Mouse (Mus musculus) embryonic stem cell, embryonic (primary cell): ENCODE measurements around the gene Iars2.

Source experiments
- CTCF ChIA-PET, 4 experiments: fragments of 300-600 bp in 2 of 4; fragments of 350-600 bp in 2 of 4; sonication (Branson Sonifier 250); formaldehyde crosslinking; loops; one replicate each; lab custom pipeline; 2022; ENCODE audit warnings: inconsistent platforms in 2 of 4; lab: Charles Lee
- POLR2A ChIA-PET, 4 experiments: fragments of 300-600 bp in 2 of 4; fragments of 350-600 bp in 2 of 4; sonication (Branson Sonifier 250); formaldehyde crosslinking; loops; one replicate each; lab custom pipeline; 2022; ENCODE audit warnings: antibody characterized with exemption in 4 of 4, inconsistent platforms in 1 of 4; lab: Charles Lee

The Iars2 gene

GRCm38 (mm10) chr1:185328721-185329610, at the start of gene Iars2:
Iars2 (minus strand) TSS chr1:185329396.
- POLR2A ChIA-PET: interaction anchor here in 3 of 4 experiments (0.6 to 4.6 kb wide), 81 partner anchors 9 to 1400 kb away, joined by 3 to 29 read pairs (median 4); partner anchors contain the start of genes Eprs (in 3 of the 3), Rab3gap2 (in 2 of the 3) and Slc30a10 (in 1 of the 3)
- CTCF ChIA-PET: interaction anchor here in 2 of 4 experiments (0.8 to 1.5 kb wide), 9 partner anchors 12 to 505 kb away, joined by 3 to 10 read pairs (median 3); partner anchors contain the start of gene Rab3gap2 (in 2 of the 2)

DNA sequence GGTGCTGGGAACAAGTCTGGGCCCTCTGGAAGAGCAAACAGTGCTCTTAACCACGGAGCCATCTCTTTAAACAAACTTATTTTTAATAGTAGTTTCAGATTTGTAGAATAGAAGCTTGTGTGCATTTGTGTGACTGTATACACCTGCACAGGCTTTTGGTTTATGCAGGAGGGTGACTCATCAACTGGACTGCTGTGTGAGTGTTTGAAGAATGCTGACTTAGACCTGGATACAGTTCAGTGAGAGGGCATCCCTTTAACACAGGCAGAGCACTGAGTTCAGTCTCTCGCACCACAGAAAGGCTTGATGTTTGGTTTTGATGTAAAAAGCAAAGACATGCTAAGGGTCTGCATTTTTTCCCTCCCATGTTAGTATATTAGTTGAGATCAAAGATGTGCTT, 48.2 kb upstream of the Iars2 start:
- CTCF ChIA-PET: interaction anchor here in 1 of 4 experiments (0.6 to 0.9 kb wide), 2 partner anchors 15 to 31 kb away, joined by 3 read pairs; no protein-coding TSS in a partner anchor
- POLR2A ChIA-PET: interaction anchor here in 2 of 4 experiments (1.3 to 17.1 kb wide), 8 partner anchors 9 to 48 kb away, joined by 3 to 234 read pairs (median 8); partner anchors contain the start of genes Eprs (in 1 of the 2) and Iars2 (in 1 of the 2)

DNA sequence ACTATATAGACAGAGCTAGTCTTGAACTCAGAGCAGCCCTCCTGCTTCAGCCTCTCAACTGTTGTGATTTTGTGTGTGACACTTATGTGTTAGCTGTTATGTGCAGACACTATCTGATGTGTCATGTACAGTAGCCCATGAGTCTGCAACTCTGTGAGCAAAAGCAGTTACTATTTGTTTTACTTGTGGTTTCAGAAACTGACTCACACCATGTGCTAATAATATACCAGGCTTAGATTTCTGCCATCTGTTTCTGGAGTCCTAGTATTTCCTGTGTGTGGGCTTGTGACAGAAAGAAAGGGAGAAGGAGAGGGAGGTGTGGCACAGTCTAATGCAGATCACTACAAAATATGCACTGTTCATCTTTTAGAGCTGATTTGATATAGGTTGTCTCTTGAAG, 47.2 kb upstream of the Iars2 start:
- ChIA-PET CTCF (no interaction called here), POLR2A (interaction anchor here in 2 of 4 experiments (0.9 to 17.1 kb wide), 8 partner anchors 8 to 47 kb away, joined by 3 to 234 read pairs (median 6); partner anchors contain the start of genes Eprs (in 1 of the 2) and Iars2 (in 1 of the 2))

GRCm38 (mm10) chr1:185369979-185370378, 40.8 kb upstream of the Iars2 start:
- POLR2A ChIA-PET: interaction anchor here in 2 of 4 experiments (0.7 to 14.0 kb wide), 12 partner anchors 9 to 41 kb away, joined by 3 to 234 read pairs (median 3); partner anchors contain the start of gene Iars2 (in 1 of the 2)
- CTCF ChIA-PET: interaction anchor here in 1 of 4 experiments (1.1 kb wide), 1 partner anchor 27 kb away, joined by 3 read pairs; no protein-coding TSS in a partner anchor

DNA sequence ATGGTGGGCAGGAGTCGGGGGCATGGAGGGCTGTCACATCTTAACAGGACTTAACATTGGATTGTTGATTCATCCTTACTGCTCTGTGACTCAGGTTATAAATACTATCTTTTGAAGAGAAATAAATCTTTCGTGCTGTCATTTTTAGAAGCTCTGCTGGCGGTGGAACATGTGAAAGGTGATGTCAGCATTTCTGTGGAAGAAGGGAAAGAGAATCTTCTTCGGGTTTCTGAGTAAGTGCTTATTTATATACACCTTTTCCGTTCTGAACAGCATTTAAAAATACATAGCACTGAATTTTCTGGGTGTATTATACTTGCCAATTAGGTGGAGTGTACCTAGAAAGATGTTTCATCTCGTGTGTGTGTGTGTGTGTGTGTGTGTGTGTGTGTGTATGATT, 38.2 kb upstream of the Iars2 start:
- CTCF ChIA-PET: interaction anchor here in 1 of 4 experiments (0.5 to 0.9 kb wide), 2 partner anchors 24 to 52 kb away, joined by 3 to 4 read pairs; no protein-coding TSS in a partner anchor
- POLR2A ChIA-PET: interaction anchor here in 2 of 4 experiments (0.6 to 14.0 kb wide), 14 partner anchors 10 to 164 kb away, joined by 3 to 234 read pairs (median 4); partner anchors contain the start of genes Iars2 (in 1 of the 2) and Rab3gap2 (in 1 of the 2)

GRCm38 (mm10) chr1:185364183-185364540, 35.0 kb upstream of the Iars2 start:
- CTCF ChIA-PET: no interaction called here
- POLR2A ChIA-PET: interaction anchor here in 3 of 4 experiments (0.6 to 14.0 kb wide), 18 partner anchors 9 to 300 kb away, joined by 3 to 234 read pairs (median 4); partner anchors contain the start of genes Iars2 (in 3 of the 3) and Rab3gap2 (in 1 of the 3)

GRCm38 (mm10) chr1:185363526-185364182, 34.5 kb upstream of the Iars2 start:
- ChIA-PET CTCF (no interaction called here), POLR2A (interaction anchor here in 3 of 4 experiments (0.6 to 14.0 kb wide), 16 partner anchors 12 to 299 kb away, joined by 3 to 234 read pairs (median 4); partner anchors contain the start of genes Iars2 (in 3 of the 3) and Bpnt1 (in 1 of the 3))

GRCm38 (mm10) chr1:185362677-185363520, 33.7 kb upstream of the Iars2 start, which contains the start of gene Eprs:
Eprs (plus strand) TSS chr1:185363044.
- POLR2A ChIA-PET: interaction anchor here in 3 of 4 experiments (0.6 to 14.0 kb wide), 31 partner anchors 8 to 395 kb away, joined by 3 to 234 read pairs (median 4); partner anchors contain the start of genes Iars2 (in 3 of the 3) and Bpnt1 (in 2 of the 3)
- CTCF ChIA-PET: interaction anchor here in 2 of 4 experiments (0.6 to 1.1 kb wide), 2 partner anchors 41 to 490 kb away, joined by 4 to 5 read pairs; no protein-coding TSS in a partner anchor

- ChIA-PET POLR2A (interaction anchor here in 2 of 4 experiments (0.9 to 1.3 kb wide), 4 partner anchors 10 to 149 kb away, joined by 3 to 4 read pairs (median 4); no protein-coding TSS in a partner anchor), CTCF (interaction anchor here in 1 of 4 experiments (0.6 kb wide), 1 partner anchor 1986 kb away, joined by 3 read pairs; no protein-coding TSS in a partner anchor)
Measured at GRCm38 (mm10) chr1:185358211-185358610, 29.0 kb upstream of the Iars2 start.

DNA sequence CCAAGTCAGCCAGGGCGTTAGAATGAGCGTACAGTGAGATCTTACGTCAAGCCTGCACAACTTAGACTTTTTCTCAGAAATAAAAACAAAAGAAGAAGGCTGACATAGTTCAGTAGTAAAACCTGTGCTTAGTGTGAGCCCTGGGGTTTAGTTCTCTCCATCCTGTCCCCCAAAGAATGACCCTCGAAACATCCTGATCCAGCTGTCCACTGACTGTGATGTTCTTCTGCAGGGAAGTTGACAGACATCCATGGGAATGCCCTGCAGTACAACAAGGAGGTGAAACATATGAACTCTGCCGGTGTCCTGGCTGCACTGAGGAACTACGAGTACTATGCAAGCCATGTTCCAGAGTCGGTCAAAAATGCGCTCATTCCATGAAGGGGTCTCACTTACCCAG, 27.1 kb upstream of the Iars2 start:
- CTCF ChIA-PET: no interaction called here
- POLR2A ChIA-PET: interaction anchor here in 1 of 4 experiments (1.1 kb wide), 1 partner anchor 20 kb away, joined by 4 read pairs; no protein-coding TSS in a partner anchor

DNA sequence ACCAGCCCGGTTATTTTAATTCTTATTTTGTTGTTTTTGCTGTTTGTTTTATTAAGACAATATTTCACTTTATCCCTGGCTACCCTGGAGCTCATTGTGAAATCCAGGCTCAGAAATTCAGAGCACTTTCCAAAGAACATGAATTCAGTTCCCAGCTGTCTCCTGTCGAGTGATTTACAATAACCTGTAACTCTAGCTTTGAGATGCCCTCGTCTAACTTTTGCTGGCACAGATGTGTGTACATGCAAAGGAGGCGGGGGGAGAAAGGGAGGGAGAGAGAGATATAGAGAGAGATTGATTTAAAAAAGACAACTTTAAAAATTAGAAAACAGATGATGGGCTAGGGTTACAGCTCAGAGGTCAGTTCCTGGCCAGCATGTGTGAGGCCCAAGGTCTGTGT, 25.5 kb upstream of the Iars2 start:
- POLR2A ChIA-PET: interaction anchor here in 1 of 4 experiments (0.9 to 1.7 kb wide), 5 partner anchors 8 to 81 kb away, joined by 3 to 6 read pairs (median 5); partner anchors contain the start of gene Iars2

GRCm38 (mm10) chr1:185353351-185353750, 24.2 kb upstream of the Iars2 start:
- ChIA-PET CTCF (interaction anchor here in 2 of 4 experiments (1.0 to 1.2 kb wide), 2 partner anchors 51 kb away, joined by 3 read pairs; no protein-coding TSS in a partner anchor), POLR2A (interaction anchor here in 2 of 4 experiments (1.1 to 2.9 kb wide), 7 partner anchors 9 to 65 kb away, joined by 3 to 9 read pairs (median 5); partner anchors contain the start of genes Bpnt1 (in 2 of the 2), Eprs (in 1 of the 2) and Iars2 (in 1 of the 2))

More for the DNA sequence above, 25.5 kb upstream of the Iars2 start:
- CTCF ChIA-PET: interaction anchor here in 3 of 4 experiments (0.8 to 1.1 kb wide), 4 partner anchors 8 to 162 kb away, joined by 3 to 4 read pairs (median 4); no protein-coding TSS in a partner anchor

- CTCF ChIA-PET: interaction anchor here in 2 of 4 experiments (1.0 to 1.2 kb wide), 2 partner anchors 52 kb away, joined by 3 read pairs; no protein-coding TSS in a partner anchor
- POLR2A ChIA-PET: interaction anchor here in 2 of 4 experiments (0.7 to 3.4 kb wide), 16 partner anchors 9 to 67 kb away, joined by 3 to 23 read pairs (median 4); partner anchors contain the start of genes Bpnt1 (in 2 of the 2), Eprs (in 2 of the 2) and Iars2 (in 2 of the 2)
Measured at GRCm38 (mm10) chr1:185352151-185352550, 23.0 kb upstream of the Iars2 start.

GRCm38 (mm10) chr1:185350611-185351010, 21.4 kb upstream of the Iars2 start:
- CTCF ChIA-PET: interaction anchor here in 1 of 4 experiments (0.7 kb wide), 1 partner anchor 196 kb away, joined by 3 read pairs; no protein-coding TSS in a partner anchor
- POLR2A ChIA-PET: interaction anchor here in 3 of 4 experiments (0.5 to 3.4 kb wide), 12 partner anchors 8 to 528 kb away, joined by 3 to 23 read pairs (median 4); partner anchors contain the start of genes Iars2 (in 2 of the 3) and Eprs (in 1 of the 3)

- ChIA-PET POLR2A (interaction anchor here in 3 of 4 experiments (0.6 to 3.4 kb wide), 10 partner anchors 12 to 45 kb away, joined by 3 to 23 read pairs (median 4); partner anchors contain the start of genes Iars2 (in 2 of the 3), Bpnt1 (in 1 of the 3) and Eprs (in 1 of the 3)), CTCF (interaction anchor here in 1 of 4 experiments (0.6 kb wide), 1 partner anchor 11 kb away, joined by 3 read pairs; no protein-coding TSS in a partner anchor)
Measured at GRCm38 (mm10) chr1:185349741-185350140, 20.5 kb upstream of the Iars2 start.
